Mouse (Mus musculus) bone marrow, adult 2 months (tissue): ENCODE results near the gene Fgfr2. TPM values are rescaled to one million over a fixed set of nuclear protein-coding genes. Genes with fewer than 3 reads are reported as not detected.
A peak's percentile ranks its signal among the peaks of the same experiment; 100 is the strongest.

Experiments used
- H3K27ac ChIP-seq: fragments of 200-500 bp; 2 replicates; pipeline ENCODE4 v1.5.1; 2012; ENCODE audit warnings: low read depth, mild to moderate bottlenecking, control low read depth, inconsistent platforms, low read length; ENCODE audit not compliant: control insufficient read depth, poor library complexity, insufficient read depth
- H3K4me1 ChIP-seq: fragments of 200-500 bp; 2 replicates; pipeline ENCODE4 v1.6.1; 2011; ENCODE audit warnings: low read length; ENCODE audit not compliant: control insufficient read depth, insufficient read depth
- H3K4me3 ChIP-seq: fragments of 200-500 bp; replicated peaks from 2 replicates; pipeline ENCODE3; 2011; ENCODE audit warnings: mild to moderate bottlenecking, low read depth, low read length, control low read depth; ENCODE audit not compliant: control insufficient read depth
- CTCF ChIP-seq: fragments of 200-500 bp; IDR thresholded peaks from 2 replicates; pipeline ENCODE4 v1.5.1; 2011; ENCODE audit warnings: low read length, control low read depth; ENCODE audit not compliant: control insufficient read depth, insufficient read depth
- POLR2A ChIP-seq: fragments of 200-500 bp; IDR thresholded peaks from 2 replicates; pipeline ENCODE4 v1.6.1; 2011; ENCODE audit warnings: low read depth, mild to moderate bottlenecking, control low read depth, low read length, borderline replicate concordance; ENCODE audit not compliant: control insufficient read depth
- WGBS: fragments of 180-500 bp; shearing (Covaris S2); methylation state at CpG from one replicate; pipeline ENCODE4 v1.1.7; 2018; 5-methylcytosine and 5-hydroxymethylcytosine counted together
- polyA plus RNA-seq: library from polyadenylated mRNA; stranded (reverse); fragments of >200 nt; gene quantifications from 2 replicates; pipeline ENCODE4 v1.2.4, GENCODE M21; 2011; ENCODE audit warnings: low replicate concordance; ENCODE audit not compliant: missing spikeins, insufficient read depth, insufficient read length

Gene Fgfr2
- polyA plus RNA-seq, 1 experiment: 8.2 TPM

DNA sequence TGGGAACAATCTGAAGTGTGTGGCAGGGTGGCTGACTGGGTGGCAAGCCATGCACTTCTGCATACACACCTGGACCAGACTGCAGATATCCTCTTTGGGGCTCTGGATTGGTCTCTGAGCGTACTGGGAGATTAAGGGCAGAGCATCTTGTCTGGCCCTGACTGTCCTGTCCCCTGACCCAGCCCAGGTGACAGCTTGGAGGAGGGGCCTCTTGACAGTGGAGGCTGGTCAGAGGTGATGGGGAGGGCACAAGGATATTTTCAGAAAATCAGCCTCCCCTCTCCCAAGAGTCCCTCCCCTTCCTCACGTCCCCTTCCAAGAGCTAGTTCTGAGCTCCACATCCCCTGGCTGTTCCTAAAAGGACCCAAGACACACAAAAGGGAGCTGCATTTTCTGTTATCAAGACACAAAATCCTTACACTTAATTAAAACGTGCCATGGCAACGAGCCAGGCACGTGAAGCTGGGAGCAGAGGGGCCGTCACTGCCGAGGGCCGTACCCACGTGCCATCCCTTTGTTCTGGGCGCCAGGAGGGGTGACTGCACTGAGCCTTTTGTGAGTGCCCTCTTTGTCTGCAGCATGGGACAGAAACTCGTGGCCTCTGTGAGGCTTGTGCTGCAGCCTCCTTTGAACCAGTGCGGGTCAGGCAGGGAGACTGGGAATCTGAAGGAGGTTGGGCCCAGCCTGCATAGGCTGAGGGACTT lies 1525.2 kb downstream of the Fgfr2 start:
- WGBS: 27% methylated on average over 12 of the region's 12 CpGs
- no peaks in the 10 kb centered on the region for H3K4me1 ChIP-seq

DNA sequence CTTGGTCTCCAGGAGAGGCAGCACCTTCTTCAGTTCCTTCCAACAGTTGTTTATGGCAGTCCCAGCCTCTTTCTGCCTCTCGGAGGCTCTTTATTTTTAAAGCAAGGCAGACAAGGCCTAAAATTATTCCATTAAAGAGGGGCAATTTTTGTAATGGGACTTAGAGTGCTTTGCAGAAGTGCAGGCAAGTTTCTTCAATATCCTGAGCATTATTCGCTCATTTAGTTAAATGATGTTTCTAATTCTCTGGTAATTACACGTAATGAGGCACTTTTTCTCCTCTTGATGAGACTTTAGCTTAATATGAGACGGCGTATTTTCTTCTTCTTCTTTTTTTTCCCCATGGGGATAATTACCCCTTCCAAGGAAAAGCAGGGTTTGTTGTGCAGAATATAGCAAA lies 1537.6 kb downstream of the Fgfr2 start:
- TF ChIP-seq POLR2A: no peak
- no peak for TF ChIP-seq CTCF
- Histone ChIP-seq H3K4me3 (no peak overlapping the region), H3K27ac (no peak overlapping the region), H3K4me1 (no peaks in the 10 kb centered on the region)
- 82% methylated on average over 5 of the region's 5 CpGs for WGBS

More for the DNA sequence above, 1525.2 kb downstream of the Fgfr2 start:
- no peak overlapping the region for H3K27ac ChIP-seq
- H3K4me3 ChIP-seq: no peak overlapping the region
- TF ChIP-seq POLR2A (no peak), CTCF (no peak)

DNA sequence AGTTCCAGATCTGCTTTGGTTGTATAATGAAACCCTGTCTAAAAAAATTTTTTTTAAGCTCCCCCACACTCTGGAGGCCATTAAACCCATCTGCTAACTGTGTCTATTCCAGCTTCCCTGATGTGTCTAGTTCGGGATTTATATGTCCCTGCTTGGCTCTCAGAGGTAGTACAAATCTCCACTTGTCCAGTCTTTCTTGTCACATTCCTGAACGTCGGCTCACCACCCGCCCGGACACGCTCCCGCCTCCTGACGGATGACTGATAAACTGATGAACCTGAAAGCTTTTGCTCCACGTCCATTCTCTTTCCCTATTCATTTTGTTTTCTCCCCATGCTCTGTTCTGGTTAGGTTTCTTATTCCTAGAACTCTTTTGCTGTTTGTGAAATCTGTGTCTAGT lies 1541.0 kb downstream of the Fgfr2 start:
- TF ChIP-seq CTCF (no peak), POLR2A (no peak)
- 83% methylated on average over 9 of the region's 9 CpGs for WGBS
- Histone ChIP-seq H3K4me3 (no peak overlapping the region), H3K27ac (no peak overlapping the region), H3K4me1 (no peaks in the 10 kb centered on the region)

DNA sequence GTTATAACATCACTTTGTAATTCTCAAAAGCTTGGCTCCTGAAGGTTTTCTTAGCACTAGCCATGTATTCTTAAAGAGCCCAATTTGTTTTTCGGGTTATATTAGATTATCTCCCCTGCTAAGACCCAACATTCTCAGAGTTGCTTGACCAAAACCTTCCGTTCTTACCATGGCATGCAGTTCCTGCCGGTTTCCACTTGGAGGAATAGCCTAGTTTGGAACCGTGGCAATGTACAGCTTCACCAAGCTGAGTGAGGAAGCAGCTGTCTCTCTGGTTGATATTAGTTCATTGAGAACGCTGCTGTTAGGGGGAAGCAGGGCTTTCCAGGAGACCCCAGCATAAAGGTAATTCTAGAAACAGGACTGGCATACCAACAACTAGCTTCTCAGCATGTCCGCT lies 1547.9 kb downstream of the Fgfr2 start:
- WGBS: 84% methylated on average over 6 of the region's 6 CpGs
- H3K4me3 ChIP-seq: no peak overlapping the region
- H3K27ac ChIP-seq: no peak overlapping the region
- H3K4me1 ChIP-seq: no peaks in the 10 kb centered on the region
- TF ChIP-seq CTCF (no peak), POLR2A (no peak)

DNA sequence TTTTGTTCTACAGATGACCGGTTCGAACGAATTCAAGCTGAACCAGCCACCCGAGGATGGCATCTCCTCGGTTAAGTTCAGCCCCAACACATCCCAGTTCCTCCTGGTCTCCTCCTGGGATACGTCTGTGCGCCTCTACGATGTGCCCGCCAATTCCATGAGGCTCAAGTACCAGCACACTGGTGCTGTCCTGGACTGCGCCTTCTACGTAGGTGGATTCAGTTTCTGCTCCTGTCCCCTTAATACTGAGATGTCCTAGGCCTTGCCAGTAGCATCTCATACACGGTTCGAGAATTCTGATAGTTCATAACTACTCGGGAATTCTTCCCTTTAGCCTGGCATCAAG lies 1562.5 kb downstream of the Fgfr2 start:
- Histone ChIP-seq H3K4me3 (peak overlapping the region; percentile 87), H3K4me1 (no peaks in the 10 kb centered on the region; the same call in 1 of the 2 replicates), H3K27ac (peak overlapping the region; percentile 83)
- TF ChIP-seq POLR2A: no peak
- no peak for TF ChIP-seq CTCF
- under 1% methylated on average over 14 of the region's 14 CpGs for WGBS

DNA sequence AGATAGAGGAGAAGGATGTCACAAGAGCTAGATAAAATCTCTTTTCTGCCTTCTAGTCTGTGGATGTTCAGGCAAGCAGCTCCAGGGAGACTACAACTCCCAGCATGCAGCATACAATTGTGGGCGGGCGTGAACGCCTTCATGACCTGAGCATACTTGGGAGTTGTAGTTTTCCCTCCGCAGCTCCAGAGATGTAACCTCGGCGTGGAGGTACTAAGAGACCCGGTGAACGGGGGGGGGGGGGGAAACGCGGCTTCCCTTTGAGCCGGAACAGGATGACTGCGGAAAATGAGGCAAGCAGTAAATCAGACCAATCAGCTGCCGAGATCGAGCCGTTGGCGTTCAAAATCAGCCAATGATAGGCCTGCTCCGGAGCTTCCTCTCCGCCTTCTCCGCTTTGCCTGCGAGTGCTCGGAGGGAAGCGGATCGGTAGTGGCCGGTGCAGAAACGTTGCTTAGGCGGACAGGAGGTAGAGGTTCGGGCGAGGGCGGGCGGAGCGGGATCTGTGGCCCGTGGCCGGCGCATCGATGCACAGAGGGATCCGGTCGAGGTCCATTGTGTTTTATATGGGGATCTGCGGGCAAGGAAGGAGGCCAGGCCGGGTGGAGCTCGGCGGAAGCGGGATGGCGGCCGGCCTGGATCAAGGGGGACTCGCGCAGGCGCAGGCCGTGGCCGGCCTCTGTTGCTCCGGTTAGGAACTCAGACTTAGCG lies 1563.0 kb downstream of the Fgfr2 start, which contains the start of gene Bub3:
Gene Bub3 (plus strand): TSS at position 237 of the 711 bp plus-strand sequence.
- WGBS: under 1% methylated on average over 46 of the region's 51 CpGs
- H3K27ac ChIP-seq: peak within 1 kb of the TSS; percentile 83
- no peaks in the 10 kb centered on the region; the same call in 1 of the 2 replicates for H3K4me1 ChIP-seq
- H3K4me3 ChIP-seq: peak within 1 kb of the TSS; percentile 87
- no peak for TF ChIP-seq CTCF
- TF ChIP-seq POLR2A: peak; percentile 95

DNA sequence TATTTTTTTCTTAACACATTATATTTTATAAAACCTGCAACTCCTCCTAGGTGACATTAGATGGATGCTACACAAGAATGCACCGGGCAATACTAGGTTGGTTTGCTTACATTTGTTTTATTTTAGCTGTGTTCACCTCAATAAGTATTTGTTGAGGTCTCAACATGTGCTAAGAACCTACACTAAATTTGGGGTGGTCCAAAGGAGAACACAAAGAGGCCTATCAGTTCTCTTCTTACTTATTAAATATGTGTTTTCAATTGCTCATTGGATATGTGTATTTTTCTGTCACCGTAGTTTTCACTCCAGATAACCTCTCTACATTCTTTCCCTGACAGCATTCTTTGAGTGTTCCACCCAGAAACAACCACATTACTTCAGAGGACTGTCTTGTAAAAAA lies 1565.4 kb downstream of the Fgfr2 start:
- H3K4me1 ChIP-seq: no peaks in the 10 kb centered on the region; the same call in 1 of the 2 replicates

DNA sequence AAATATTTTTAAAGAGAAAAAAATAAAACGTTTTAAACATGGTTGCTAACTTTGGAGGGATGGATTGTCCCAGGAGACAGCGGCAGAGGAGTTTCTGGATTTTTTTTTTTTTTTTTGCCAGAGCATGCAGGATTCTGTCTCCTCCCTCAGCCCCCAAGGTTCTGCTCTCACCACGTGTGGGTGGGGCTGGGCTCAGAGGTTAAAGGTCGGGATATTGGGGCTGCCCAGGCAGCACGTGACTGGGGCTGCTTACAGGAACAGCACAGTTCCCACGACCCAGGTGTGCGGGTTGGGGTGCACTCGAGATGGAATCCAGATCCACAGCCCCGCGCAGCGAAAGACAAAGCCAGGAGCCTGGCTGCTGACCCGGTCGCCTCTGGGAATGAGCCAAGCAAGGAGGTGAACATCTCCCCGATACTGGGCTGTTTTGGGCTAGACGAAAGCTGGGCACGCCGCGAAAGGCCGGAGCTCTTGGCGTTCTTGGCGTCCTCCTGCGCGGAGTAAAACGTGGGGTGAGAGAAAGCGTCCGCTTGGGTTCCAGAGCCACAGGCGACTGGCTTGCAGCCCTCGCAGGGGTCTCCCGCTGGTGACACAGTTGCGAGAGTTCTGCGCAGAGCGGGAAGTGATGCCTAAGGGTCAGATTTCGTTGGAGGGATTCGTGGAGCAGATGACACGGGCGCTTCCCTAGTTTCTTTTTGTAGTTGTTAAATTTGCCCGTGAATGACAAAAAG lies 1566.4 kb downstream of the Fgfr2 start:
- TF ChIP-seq POLR2A (no peak), CTCF (no peak)
- no peak overlapping the region for H3K27ac ChIP-seq
- WGBS: 3% methylated on average over 37 of the region's 37 CpGs
- no peaks in the 10 kb centered on the region; the same call in 1 of the 2 replicates for H3K4me1 ChIP-seq
- no peak overlapping the region for H3K4me3 ChIP-seq

More for the DNA sequence above, 1565.4 kb downstream of the Fgfr2 start:
- TF ChIP-seq POLR2A: no peak
- TF ChIP-seq CTCF: no peak
- H3K27ac ChIP-seq: no peak overlapping the region
- H3K4me3 ChIP-seq: no peak overlapping the region
- WGBS: 26% methylated on average over 2 of the region's 2 CpGs
